Mouse (Mus musculus) kidney, embryonic 14.5 days (tissue): ENCODE measurements around the gene Rrm2. TPM values are rescaled to one million over a fixed set of nuclear protein-coding genes. Genes with fewer than 3 reads are reported as not detected.
A peak's percentile ranks its signal among the peaks of the same experiment; 100 is the strongest.

Experiments used
- ATAC-seq: fragments of 200-750 bp; cut with Nextera tagmentation; 2 replicates; pipeline ENCODE4 v1.8.0; 2017; ENCODE audit warnings: moderate number of reproducible peaks, mild to moderate bottlenecking, moderate TSS enrichment, moderate library complexity; ENCODE audit not compliant: low FRiP score, low TSS enrichment
- H3K27ac ChIP-seq: fragments of 300-500 bp; sonication (generic); 2 replicates; pipeline ENCODE4 v1.5.1; 2014; ENCODE audit warnings: low read depth, mild to moderate bottlenecking, low read length, moderate library complexity, mixed read lengths
- H3K27me3 ChIP-seq: fragments of 300-500 bp; sonication (generic); 2 replicates; pipeline ENCODE4 v1.6.1; 2014; ENCODE audit warnings: mild to moderate bottlenecking, low read length; ENCODE audit not compliant: control insufficient read depth, insufficient read depth
- H3K36me3 ChIP-seq: fragments of 300-500 bp; sonication (generic); 2 replicates; pipeline ENCODE4 v1.6.1; 2014; ENCODE audit warnings: low read length, mixed read lengths; ENCODE audit not compliant: control insufficient read depth, insufficient read depth
- H3K4me1 ChIP-seq: fragments of 300-500 bp; sonication (generic); 2 replicates; pipeline ENCODE4 v1.6.1; 2014; ENCODE audit warnings: low read length, mixed read lengths; ENCODE audit not compliant: control insufficient read depth, insufficient read depth
- H3K4me2 ChIP-seq: fragments of 300-500 bp; sonication (generic); replicated peaks from 2 replicates; pipeline ENCODE4 v1.6.1; 2014; ENCODE audit warnings: low read depth, mild to moderate bottlenecking, low read length
- H3K4me3 ChIP-seq: fragments of 300-500 bp; sonication (generic); 2 replicates; pipeline ENCODE4 v1.5.1; 2014; ENCODE audit warnings: mild to moderate bottlenecking, low read length
- H3K9ac ChIP-seq: fragments of 300-500 bp; sonication (generic); 2 replicates; pipeline ENCODE4 v1.6.1; 2014; ENCODE audit warnings: low read depth, mild to moderate bottlenecking, low read length, moderate library complexity
- H3K9me3 ChIP-seq: fragments of 300-500 bp; sonication (generic); 2 replicates; pipeline ENCODE4 v1.6.1; 2016; ENCODE audit warnings: low read length; ENCODE audit not compliant: control insufficient read depth
- WGBS: fragments of 180-500 bp; shearing (Covaris S2); extraction: QIAGEN DNeasy Blood & Tissue Kit; methylation state at CpG from one replicate; pipeline ENCODE4 v1.1.7; 2014; 5-methylcytosine and 5-hydroxymethylcytosine counted together
- polyA plus RNA-seq: library from polyadenylated mRNA; unstranded; fragments of >200 nt; fragmentation: Nextera tagmentation; extraction: Ambion mirVana; gene quantifications from 2 replicates; pipeline ENCODE4 v1.2.1, GENCODE M21; 2014

Rrm2 gene
- polyA plus RNA-seq, 1 experiment from 2014 or later, result 236 TPM

DNA sequence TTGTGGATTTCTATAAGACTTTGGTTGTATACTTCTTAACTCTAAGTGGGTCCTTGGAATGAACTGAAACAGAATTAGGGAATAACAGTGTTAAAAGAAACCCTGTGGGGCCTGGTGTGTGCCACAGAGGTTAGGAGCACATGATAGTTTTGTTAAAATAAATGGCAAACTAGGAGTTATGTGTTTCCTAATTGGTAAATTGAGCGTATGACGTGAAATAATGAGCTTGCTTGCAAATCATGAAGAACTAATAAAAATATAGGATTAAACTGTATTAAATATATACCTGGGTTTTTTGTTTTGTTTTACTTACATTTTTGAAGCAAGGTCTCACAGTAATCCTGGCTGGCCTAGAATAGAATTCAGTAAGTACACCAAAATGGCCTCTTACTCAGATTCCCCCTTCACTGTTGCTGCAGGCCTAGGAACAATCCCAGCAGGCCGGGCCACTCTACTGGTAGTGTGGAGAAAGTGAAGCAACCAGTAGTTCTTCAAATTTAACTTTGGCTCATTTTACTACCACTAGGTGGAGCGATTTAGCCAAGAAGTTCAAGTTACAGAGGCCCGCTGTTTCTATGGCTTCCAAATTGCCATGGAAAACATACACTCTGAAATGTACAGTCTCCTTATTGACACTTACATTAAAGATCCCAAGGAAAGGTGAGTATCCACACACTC lies 1.9 kb downstream of the Rrm2 start:
- peaks cover 12% of the 10 kb centered on the region; the same call in 1 of the 2 replicates for H3K4me1 ChIP-seq
- peak overlapping the region; percentile 90 for H3K9ac ChIP-seq
- no peaks in the 10 kb centered on the region for H3K27me3 ChIP-seq
- 33% methylated on average over 5 of the region's 5 CpGs for WGBS
- peak overlapping the region; percentile 87 for H3K4me2 ChIP-seq
- no peaks in the 10 kb centered on the region for H3K9me3 ChIP-seq
- 0 out of 2 replicates have a peak, but pooled peaks have one; percentile 11 for ATAC-seq
- H3K4me3 ChIP-seq, result peak overlapping the region; percentile 90
- peaks cover 43% of the 10 kb centered on the region for H3K36me3 ChIP-seq
- no peak overlapping the region for H3K27ac ChIP-seq

DNA sequence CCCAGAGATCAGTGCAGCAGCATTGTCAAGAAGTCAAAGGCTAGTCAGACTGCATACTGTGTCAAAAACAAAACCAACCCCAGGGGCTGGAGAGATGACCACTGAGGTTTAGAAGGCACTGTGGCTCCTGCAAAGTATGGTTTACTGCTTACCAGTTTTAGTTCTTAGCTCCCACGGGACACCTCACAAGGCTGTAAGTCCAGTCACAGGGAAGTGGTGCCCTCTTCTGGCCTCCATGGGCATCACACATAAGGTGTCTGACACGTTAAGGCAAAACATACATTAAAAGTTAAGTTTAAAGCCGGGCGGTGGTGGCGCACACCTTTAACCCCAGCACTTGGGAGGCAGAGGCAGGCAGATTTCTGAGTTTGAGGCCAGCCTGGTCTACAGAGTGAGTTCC lies 2.6 kb downstream of the Rrm2 start:
- Histone ChIP-seq H3K9ac (no peak overlapping the region), H3K4me1 (peaks cover 12% of the 10 kb centered on the region; the same call in 1 of the 2 replicates), H3K4me2 (peak overlapping the region; percentile 34; the same call in 1 of the 2 replicates), H3K4me3 (peak overlapping the region; percentile 90; the same call in 1 of the 2 replicates), H3K9me3 (no peaks in the 10 kb centered on the region), H3K27me3 (no peaks in the 10 kb centered on the region), H3K27ac (no peak overlapping the region), H3K36me3 (peaks cover 43% of the 10 kb centered on the region)
- 66% methylated on average over 5 of the region's 5 CpGs for WGBS
- no peak for ATAC-seq

DNA sequence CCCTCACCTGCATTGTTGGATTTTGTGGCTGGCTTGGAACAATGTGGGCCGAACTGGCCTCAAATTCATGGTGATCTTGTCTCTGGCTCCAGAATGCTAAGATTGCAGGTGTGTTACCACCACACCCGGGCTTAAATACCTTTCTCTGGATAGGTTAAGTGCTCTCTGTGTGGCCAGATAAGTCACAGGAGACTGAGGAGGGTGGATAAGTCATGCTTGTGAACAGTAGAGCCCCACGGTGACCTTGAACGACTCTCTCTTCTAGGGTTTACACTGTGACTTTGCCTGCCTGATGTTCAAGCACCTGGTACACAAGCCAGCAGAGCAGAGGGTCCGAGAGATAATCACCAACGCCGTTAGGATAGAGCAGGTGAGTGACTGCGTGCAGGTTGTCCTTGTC lies 4.4 kb downstream of the Rrm2 start:
- Histone ChIP-seq H3K4me2 (no peak overlapping the region), H3K36me3 (peaks cover 43% of the 10 kb centered on the region), H3K4me1 (peaks cover 10% of the 10 kb centered on the region; the same call in 1 of the 2 replicates), H3K27ac (no peak overlapping the region), H3K9me3 (no peaks in the 10 kb centered on the region), H3K9ac (no peak overlapping the region), H3K27me3 (no peaks in the 10 kb centered on the region), H3K4me3 (no peak overlapping the region)
- WGBS, result 86% methylated on average over 8 of the region's 8 CpGs
- no peak for ATAC-seq

DNA sequence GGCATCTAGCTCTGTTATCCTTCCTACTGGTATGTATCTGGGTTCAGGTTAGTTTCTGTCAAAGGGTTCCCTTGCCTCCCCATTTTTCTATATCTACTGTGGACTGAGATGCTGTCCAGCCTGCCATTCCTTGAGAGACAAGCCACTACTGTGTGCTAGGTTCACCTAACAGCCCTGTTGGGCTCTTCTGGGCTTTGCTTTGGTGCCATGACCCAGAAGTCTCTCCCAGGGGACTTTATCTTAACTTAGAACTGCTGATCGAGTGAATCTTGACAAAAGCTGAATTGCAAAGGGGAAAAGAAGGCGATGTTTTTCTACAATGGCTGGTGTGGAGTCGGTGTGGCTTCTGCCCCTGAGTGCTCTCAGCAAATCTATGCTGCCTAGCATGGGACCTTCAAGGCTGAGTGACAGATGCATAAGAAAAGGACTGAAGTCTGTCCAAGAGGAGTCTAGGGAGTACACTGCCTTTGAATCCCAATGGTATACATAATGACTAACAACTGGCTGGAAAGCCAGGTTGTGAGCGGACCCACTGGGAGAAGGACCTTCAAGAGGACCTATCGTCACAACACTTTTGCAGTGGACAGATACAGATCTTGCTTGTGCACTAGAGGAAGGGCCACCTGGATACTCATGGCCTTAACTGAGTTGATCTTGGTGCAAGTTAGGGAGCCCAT lies 6.7 kb downstream of the Rrm2 start:
- peaks cover 43% of the 10 kb centered on the region for H3K36me3 ChIP-seq
- no peak overlapping the region for H3K4me3 ChIP-seq
- WGBS, result 81% methylated on average over 5 of the region's 5 CpGs
- ATAC-seq, result no peak
- H3K27me3 ChIP-seq, result no peaks in the 10 kb centered on the region
- H3K4me2 ChIP-seq, result no peak overlapping the region
- no peak overlapping the region for H3K27ac ChIP-seq
- H3K9me3 ChIP-seq, result no peaks in the 10 kb centered on the region
- H3K9ac ChIP-seq, result no peak overlapping the region
- peaks cover 10% of the 10 kb centered on the region; the same call in 1 of the 2 replicates for H3K4me1 ChIP-seq

DNA sequence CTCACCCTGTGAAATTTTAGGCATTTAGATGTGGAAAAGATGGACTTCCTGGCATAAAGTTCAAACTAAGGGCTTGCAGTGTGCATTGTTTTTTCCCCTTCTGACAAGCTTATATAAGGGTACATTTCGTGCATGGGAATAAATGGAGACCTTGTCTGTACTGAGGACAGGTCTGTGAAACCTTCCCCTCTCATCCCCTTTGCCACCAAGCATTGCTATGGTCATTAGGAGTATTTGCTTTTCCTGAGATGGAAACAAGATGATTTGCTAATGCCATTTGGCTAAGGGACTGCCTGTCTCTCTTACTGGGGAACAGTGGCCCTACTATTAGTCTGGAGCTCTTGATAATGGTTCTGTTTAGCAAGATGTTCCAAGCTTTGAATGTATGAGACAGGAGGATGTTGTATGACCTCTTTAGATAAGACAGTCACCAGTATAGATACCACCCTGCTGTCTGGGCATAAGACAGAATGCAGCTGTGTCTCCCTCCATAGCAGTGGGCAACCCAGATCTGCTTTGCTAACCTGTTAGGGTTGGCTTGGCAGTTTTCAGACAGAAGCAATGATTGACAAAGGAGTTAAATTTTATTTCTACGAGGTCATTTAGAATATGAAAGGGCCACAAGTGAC lies 7.3 kb downstream of the Rrm2 start:
- H3K27ac ChIP-seq, result no peak overlapping the region
- 76% methylated on average over 2 of the region's 2 CpGs for whole genome bisulfite sequencing
- H3K27me3 ChIP-seq, result no peaks in the 10 kb centered on the region
- no peaks in the 10 kb centered on the region for H3K9me3 ChIP-seq
- peaks cover 41% of the 10 kb centered on the region for H3K36me3 ChIP-seq
- ATAC-seq, result no peak
- H3K9ac ChIP-seq, result no peak overlapping the region
- H3K4me3 ChIP-seq, result no peak overlapping the region
- H3K4me2 ChIP-seq, result no peak overlapping the region
- peaks cover 9% of the 10 kb centered on the region; the same call in 1 of the 2 replicates for H3K4me1 ChIP-seq

DNA sequence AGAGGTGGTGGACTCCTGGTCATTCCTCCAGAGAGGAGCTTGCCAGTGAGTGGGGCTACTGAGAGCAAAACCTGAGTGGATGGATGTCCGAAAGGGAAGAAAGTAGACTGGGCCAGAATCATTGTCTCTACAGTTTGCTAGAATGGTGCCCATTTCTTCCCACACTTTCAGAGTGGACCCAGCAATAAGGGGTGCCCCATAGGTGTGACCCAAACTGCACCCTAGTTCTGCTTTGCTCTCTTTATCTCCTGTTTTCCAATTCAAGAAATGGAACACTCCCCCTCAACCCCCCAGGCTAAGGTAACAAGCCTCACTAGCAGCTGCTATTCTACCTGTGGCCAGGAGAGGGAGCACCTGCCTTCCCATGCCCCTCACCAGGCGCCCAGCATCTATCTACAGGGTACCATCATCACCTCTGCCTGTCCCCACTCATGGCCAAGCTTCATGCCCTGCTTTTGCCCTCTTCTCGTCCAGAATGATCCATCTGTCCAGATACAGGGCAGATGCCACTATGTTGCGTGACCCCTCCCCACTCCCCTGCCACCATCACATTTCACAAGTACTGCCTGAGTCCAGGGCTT lies 8.8 kb downstream of the Rrm2 start:
- Histone ChIP-seq H3K27ac (no peak overlapping the region), H3K4me2 (no peak overlapping the region), H3K36me3 (peaks cover 27% of the 10 kb centered on the region), H3K9me3 (no peaks in the 10 kb centered on the region), H3K4me1 (0 out of 2 replicates have a peak, but pooled peaks cover 3% of the 10 kb centered on the region), H3K4me3 (no peak overlapping the region), H3K27me3 (no peaks in the 10 kb centered on the region), H3K9ac (no peak overlapping the region)
- ATAC-seq, result peak; percentile 82
- WGBS, result 48% methylated on average over 4 of the region's 4 CpGs

DNA sequence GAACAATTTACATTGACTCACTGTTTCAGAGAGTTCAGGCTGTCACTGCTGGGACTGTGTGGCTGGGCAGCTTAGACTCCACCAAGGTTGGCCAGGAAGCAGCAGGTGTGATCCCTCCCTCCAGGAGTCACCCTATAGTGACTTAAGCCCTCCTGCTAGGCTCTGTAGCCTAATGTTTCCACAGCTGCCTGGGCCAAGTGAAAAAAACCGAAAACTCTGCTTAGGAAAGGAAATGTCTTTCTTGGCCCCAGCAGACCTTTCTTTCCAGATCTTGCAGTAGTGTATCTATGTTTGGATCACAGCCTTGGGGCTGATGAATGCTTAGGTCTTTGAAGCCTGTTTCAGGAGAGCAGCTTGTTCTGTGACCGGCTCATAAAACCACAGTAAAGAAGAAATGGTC lies 15.4 kb downstream of the Rrm2 start:
- H3K36me3 ChIP-seq, result no peaks in the 10 kb centered on the region
- H3K9me3 ChIP-seq, result no peaks in the 10 kb centered on the region
- H3K4me2 ChIP-seq, result no peak overlapping the region
- H3K4me3 ChIP-seq, result no peak overlapping the region
- H3K4me1 ChIP-seq, result peaks cover 8% of the 10 kb centered on the region; the same call in 1 of the 2 replicates
- H3K27me3 ChIP-seq, result no peaks in the 10 kb centered on the region
- H3K9ac ChIP-seq, result no peak overlapping the region
- 41% methylated on average over 2 of the region's 2 CpGs for WGBS
- peak; percentile 63 for ATAC-seq
- H3K27ac ChIP-seq, result no peak overlapping the region; the same call in 1 of the 2 replicates

DNA sequence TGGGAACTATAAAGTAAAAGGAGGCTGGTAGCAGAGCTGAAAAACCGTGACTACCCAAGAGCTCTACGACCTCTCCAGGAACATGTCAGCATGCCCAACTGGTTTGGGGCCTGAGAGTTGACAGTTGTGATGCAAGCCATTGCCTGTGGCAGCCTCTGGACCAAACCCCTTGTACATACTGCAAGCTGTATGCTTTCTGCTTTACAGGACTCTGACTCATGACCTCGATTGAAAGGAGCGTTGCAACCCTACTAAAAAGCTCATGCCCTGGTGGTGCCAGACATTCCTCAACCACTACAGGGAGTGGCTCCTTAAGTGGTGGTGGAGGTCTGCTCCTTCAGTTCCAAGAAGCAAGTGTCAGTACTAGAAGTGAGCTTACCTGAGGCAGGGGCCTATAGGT lies 15.8 kb downstream of the Rrm2 start:
- H3K27ac ChIP-seq, result no peak overlapping the region; the same call in 1 of the 2 replicates
- no peaks in the 10 kb centered on the region for H3K27me3 ChIP-seq
- H3K9me3 ChIP-seq, result peaks cover 1% of the 10 kb centered on the region; the same call in 1 of the 2 replicates
- peak; percentile 26; the same call in 1 of the 2 replicates for ATAC-seq
- H3K4me2 ChIP-seq, result no peak overlapping the region
- H3K9ac ChIP-seq, result no peak overlapping the region
- H3K4me1 ChIP-seq, result peaks cover 8% of the 10 kb centered on the region; the same call in 1 of the 2 replicates
- WGBS, result 47% methylated on average over 4 of the region's 4 CpGs
- no peak overlapping the region for H3K4me3 ChIP-seq
- no peaks in the 10 kb centered on the region for H3K36me3 ChIP-seq
